Mouse (Mus musculus): ENCODE measurements around the gene Gm10645.

- TF ChIP-seq CTCF (IDR thresholded peaks at IDR 0.05) (no peak), EP300 (IDR thresholded peaks at IDR 0.05) (no peak)
These were observed 2.0 kb upstream of the Gm10645 start for GRCm38 (mm10) chr8:83167932-83168331.

All from lung, postnatal 0 days (tissue).